Mouse (Mus musculus) intestine, embryonic 16.5 days (tissue): ENCODE measurements around the gene Gmfg. TPM values are rescaled to one million over a fixed set of nuclear protein-coding genes. Genes with fewer than 3 reads are reported as not detected.

ENCODE experiments used
- ATAC-seq: fragments of 200-750 bp; cut with Nextera tagmentation; 2 replicates; pipeline ENCODE4 v1.8.0; 2017; ENCODE audit warnings: moderate TSS enrichment, moderate library complexity
- H3K27ac ChIP-seq: fragments of 300-500 bp; sonication (generic); 2 replicates; pipeline ENCODE4 v1.5.1; 2014; ENCODE audit warnings: mild to moderate bottlenecking, low read length
- H3K27me3 ChIP-seq: fragments of 300-500 bp; sonication (generic); replicated peaks from 2 replicates; pipeline ENCODE4 v1.6.1; 2014; ENCODE audit warnings: low read length, control low read depth, mixed read lengths; ENCODE audit not compliant: control insufficient read depth, insufficient read depth
- H3K36me3 ChIP-seq: fragments of 300-500 bp; sonication (generic); 2 replicates; pipeline ENCODE4 v1.6.1; 2014; ENCODE audit warnings: low read length, control low read depth; ENCODE audit not compliant: control insufficient read depth, insufficient read depth
- H3K4me1 ChIP-seq: fragments of 300-500 bp; sonication (generic); 2 replicates; pipeline ENCODE4 v1.6.1; 2014; ENCODE audit warnings: low read length, control low read depth, mixed read lengths; ENCODE audit not compliant: control insufficient read depth, insufficient read depth
- H3K4me2 ChIP-seq: fragments of 300-500 bp; sonication (generic); 2 replicates; pipeline ENCODE4 v1.6.1; 2014; ENCODE audit warnings: low read depth, low read length, control low read depth
- H3K4me3 ChIP-seq: fragments of 300-500 bp; sonication (generic); 2 replicates; pipeline ENCODE4 v1.5.1; 2014; ENCODE audit warnings: mild to moderate bottlenecking, low read length
- H3K9ac ChIP-seq: fragments of 300-500 bp; sonication (generic); 2 replicates; pipeline ENCODE4 v1.6.1; 2014; ENCODE audit warnings: low read depth, low read length
- H3K9me3 ChIP-seq: fragments of 300-500 bp; sonication (generic); 2 replicates; pipeline ENCODE4 v1.6.1; 2016; ENCODE audit warnings: low read length, control low read depth; ENCODE audit not compliant: control insufficient read depth
- WGBS: fragments of 180-500 bp; shearing (Covaris S2); extraction: QIAGEN DNeasy Blood & Tissue Kit; methylation state at CpG from one replicate; pipeline ENCODE4 v1.1.7; 2014; 5-methylcytosine and 5-hydroxymethylcytosine counted together
- polyA plus RNA-seq: library from polyadenylated mRNA; unstranded; fragments of >200 nt; fragmentation: Nextera tagmentation; extraction: Ambion mirVana; gene quantifications from 2 replicates; pipeline ENCODE4 v1.2.1, GENCODE M21; 2015

Gene Gmfg
- polyA plus RNA-seq, 1 experiment from 2014 or later, result 17.8 TPM

DNA sequence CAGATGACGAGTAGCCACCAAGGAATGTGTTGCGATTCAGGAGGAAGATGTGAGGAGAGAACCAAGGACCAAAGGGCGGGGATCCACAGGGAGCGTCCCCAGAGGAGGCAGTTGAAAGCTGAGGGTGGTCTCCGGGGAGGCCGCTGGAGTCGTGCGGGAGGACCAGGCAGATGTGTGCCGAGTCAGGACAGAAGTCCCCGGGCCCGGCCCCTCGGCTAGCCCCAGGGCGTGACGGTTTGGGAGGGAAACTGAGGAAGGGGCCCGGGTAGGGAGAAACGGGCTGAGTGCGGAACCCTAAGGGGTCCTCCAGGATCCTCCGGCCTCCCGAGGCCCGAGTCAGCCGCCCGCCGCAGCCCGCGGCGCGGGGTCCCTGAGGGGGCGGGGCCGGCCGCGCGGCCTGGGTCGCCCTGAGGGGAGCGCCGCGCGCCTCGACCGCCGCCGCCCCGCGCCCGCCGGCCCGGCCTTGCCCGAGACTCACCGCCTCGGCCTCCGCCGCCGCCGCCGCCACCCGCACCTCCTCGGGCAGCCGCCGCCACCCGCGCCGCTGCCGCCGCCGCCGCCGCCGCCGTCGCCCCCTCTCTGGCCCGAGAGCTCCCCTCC lies 1.5 kb upstream of the Gmfg start:
- H3K9ac ChIP-seq, result peak overlapping the region; percentile 95
- ATAC-seq, result peak; percentile 24
- no peaks in the 10 kb centered on the region for H3K9me3 ChIP-seq
- H3K4me1 ChIP-seq, result peaks cover 17% of the 10 kb centered on the region
- H3K36me3 ChIP-seq, result peaks cover 4% of the 10 kb centered on the region; the same call in 1 of the 2 replicates
- peak overlapping the region; percentile 88 for H3K4me3 ChIP-seq
- H3K4me2 ChIP-seq, result peak overlapping the region; percentile 84
- 0% methylated on average over 20 of the region's 70 CpGs for WGBS
- peak overlapping the region; percentile 57 for H3K27ac ChIP-seq
- H3K27me3 ChIP-seq, result no peaks in the 10 kb centered on the region

- peak overlapping the region; percentile 50 for H3K4me2 ChIP-seq
- peaks cover 17% of the 10 kb centered on the region for H3K4me1 ChIP-seq
- no peaks in the 10 kb centered on the region for H3K27me3 ChIP-seq
- peak; percentile 99 for ATAC-seq
- peaks cover 4% of the 10 kb centered on the region; the same call in 1 of the 2 replicates for H3K36me3 ChIP-seq
- H3K27ac ChIP-seq, result peak overlapping the region; percentile 57
- WGBS, result under 1% methylated on average over 54 of the region's 64 CpGs
- H3K9me3 ChIP-seq, result no peaks in the 10 kb centered on the region
- peak overlapping the region; percentile 95 for H3K9ac ChIP-seq
- H3K4me3 ChIP-seq, result peak overlapping the region; percentile 88
Observed at GRCm38 (mm10) chr7:28436271-28436904, 859 bp upstream of the Gmfg start.

DNA sequence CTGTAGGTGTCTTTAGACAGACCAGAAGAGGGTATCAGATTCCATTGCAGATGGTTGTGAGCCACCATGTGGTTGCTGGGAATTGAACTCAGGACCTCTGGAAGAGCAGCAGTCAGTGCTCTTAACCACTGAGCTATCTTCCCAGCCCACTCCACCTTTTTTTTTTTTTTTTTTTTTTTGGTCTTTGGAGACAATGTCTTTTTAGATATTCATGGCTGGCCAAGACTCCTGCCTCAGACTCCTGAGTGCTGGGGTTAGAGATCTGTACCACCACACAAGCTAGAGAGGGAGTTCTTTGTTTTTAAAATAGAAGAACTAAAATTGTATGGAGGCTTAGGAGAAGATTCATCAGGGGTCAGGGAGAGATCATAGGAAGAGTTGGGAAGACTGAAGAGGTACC lies 717 bp downstream of the Gmfg start:
- no peaks in the 10 kb centered on the region for H3K9me3 ChIP-seq
- no peak overlapping the region for H3K9ac ChIP-seq
- H3K4me2 ChIP-seq, result no peak overlapping the region
- no peak for ATAC-seq
- no peak overlapping the region for H3K4me3 ChIP-seq
- no peaks in the 10 kb centered on the region for H3K27me3 ChIP-seq
- no peak overlapping the region for H3K27ac ChIP-seq
- peaks cover 17% of the 10 kb centered on the region for H3K4me1 ChIP-seq
- H3K36me3 ChIP-seq, result no peaks in the 10 kb centered on the region

GRCm38 (mm10) chr7:28438771-28439170 lies 1.5 kb downstream of the Gmfg start:
- Histone ChIP-seq H3K36me3 (no peaks in the 10 kb centered on the region), H3K9me3 (no peaks in the 10 kb centered on the region), H3K4me3 (no peak overlapping the region), H3K27ac (no peak overlapping the region), H3K4me2 (no peak overlapping the region), H3K4me1 (peaks cover 13% of the 10 kb centered on the region), H3K9ac (no peak overlapping the region), H3K27me3 (no peaks in the 10 kb centered on the region)
- no peak for ATAC-seq
- WGBS, result 83% methylated on average over 2 of the region's 2 CpGs

DNA sequence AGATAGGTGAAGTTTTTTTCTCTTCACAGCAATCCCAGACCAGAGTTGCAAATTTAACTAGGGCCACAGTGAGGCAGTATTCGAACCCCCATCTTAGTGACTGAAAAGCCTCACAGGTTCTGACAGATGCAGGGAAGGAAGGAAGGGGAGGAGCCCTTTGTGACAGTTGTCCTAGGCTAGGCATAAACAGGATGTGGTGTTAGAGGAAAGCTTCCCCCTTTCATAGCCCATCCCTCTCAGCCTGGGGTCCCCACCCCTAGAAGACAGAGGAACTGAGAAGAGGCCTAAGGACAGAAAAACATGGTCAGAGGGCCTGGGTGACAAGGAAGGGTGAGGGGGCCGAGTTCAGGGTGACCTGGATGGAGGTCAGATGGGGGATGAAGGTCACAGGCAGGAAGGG lies 3.5 kb downstream of the Gmfg start:
- 48% methylated on average over 2 of the region's 2 CpGs for WGBS
- no peaks in the 10 kb centered on the region for H3K27me3 ChIP-seq
- no peak for ATAC-seq
- no peak overlapping the region for H3K27ac ChIP-seq
- H3K9ac ChIP-seq, result no peak overlapping the region
- no peaks in the 10 kb centered on the region for H3K9me3 ChIP-seq
- H3K4me3 ChIP-seq, result no peak overlapping the region
- no peaks in the 10 kb centered on the region for H3K36me3 ChIP-seq
- no peak overlapping the region for H3K4me2 ChIP-seq
- no peaks in the 10 kb centered on the region for H3K4me1 ChIP-seq

- Histone ChIP-seq H3K27ac (no peak overlapping the region), H3K27me3 (no peaks in the 10 kb centered on the region), H3K4me1 (no peaks in the 10 kb centered on the region), H3K36me3 (no peaks in the 10 kb centered on the region), H3K9me3 (no peaks in the 10 kb centered on the region), H3K4me2 (no peak overlapping the region), H3K9ac (no peak overlapping the region), H3K4me3 (no peak overlapping the region)
- no peak for ATAC-seq
- WGBS, result 87% methylated on average over 13 of the region's 14 CpGs
Observed at GRCm38 (mm10) chr7:28441776-28442485, 4.7 kb downstream of the Gmfg start.

DNA sequence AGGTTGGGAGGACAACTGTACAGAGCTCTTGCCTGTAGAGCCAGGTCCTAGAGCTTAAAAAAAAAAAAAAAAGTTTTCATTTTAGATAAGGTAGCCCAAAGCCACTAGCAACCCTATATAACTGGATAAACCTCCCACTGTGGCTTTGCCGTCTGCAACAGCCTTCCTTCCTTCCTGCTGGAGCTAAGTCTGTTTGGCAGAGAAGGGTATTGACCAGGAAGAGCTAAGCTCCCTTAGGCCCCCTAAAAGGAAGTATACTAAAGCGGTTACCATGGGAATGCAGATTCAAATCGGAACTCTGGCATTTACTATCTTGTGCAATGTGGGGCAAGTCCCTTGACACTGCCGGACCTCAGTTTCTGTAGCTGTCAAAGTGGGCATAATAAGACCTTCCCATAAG lies 5.4 kb downstream of the Gmfg start:
- Histone ChIP-seq H3K9me3 (no peaks in the 10 kb centered on the region), H3K36me3 (no peaks in the 10 kb centered on the region), H3K4me1 (0 out of 2 replicates have a peak, but pooled peaks cover 5% of the 10 kb centered on the region), H3K9ac (no peak overlapping the region), H3K27ac (no peak overlapping the region), H3K4me2 (no peak overlapping the region), H3K27me3 (no peaks in the 10 kb centered on the region), H3K4me3 (no peak overlapping the region)
- 34% methylated on average over 4 of the region's 4 CpGs for WGBS
- peak; percentile 66 for ATAC-seq

DNA sequence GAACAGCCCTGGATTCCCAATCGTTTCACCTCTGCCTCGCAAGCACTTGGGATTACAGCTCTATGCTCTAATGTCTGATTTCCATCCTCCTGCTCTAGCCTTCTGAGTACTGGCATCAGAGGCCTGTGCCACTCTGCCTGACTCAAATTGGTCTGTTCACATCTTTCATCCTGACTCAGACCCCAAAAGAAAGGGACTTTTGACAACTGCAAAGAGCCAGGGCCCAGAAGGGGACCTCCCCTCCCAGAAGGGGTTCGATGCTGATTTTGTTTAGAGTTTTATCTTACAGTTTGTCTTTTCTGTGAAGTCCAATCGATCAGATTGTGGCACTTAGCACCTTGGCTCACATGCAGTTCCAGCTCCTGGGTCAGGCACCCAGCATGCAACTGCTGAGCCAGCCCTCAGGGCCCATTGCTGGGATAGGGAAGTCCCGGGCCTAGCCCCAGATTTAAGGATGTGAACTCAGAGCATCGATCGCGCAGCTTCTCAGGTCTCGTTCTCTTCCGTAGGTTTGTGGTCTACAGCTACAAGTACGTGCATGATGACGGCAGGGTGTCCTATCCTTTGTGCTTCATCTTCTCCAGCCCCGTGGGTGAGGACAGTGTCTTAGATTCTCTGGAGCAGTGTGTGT lies 7.2 kb downstream of the Gmfg start:
- no peaks in the 10 kb centered on the region for H3K9me3 ChIP-seq
- H3K27ac ChIP-seq, result no peak overlapping the region
- H3K9ac ChIP-seq, result no peak overlapping the region
- 84% methylated on average over 13 of the region's 13 CpGs for WGBS
- no peak overlapping the region for H3K4me2 ChIP-seq
- no peak for ATAC-seq
- H3K36me3 ChIP-seq, result no peaks in the 10 kb centered on the region
- H3K27me3 ChIP-seq, result no peaks in the 10 kb centered on the region
- no peak overlapping the region for H3K4me3 ChIP-seq
- 0 out of 2 replicates have a peak, but pooled peaks cover 5% of the 10 kb centered on the region for H3K4me1 ChIP-seq

DNA sequence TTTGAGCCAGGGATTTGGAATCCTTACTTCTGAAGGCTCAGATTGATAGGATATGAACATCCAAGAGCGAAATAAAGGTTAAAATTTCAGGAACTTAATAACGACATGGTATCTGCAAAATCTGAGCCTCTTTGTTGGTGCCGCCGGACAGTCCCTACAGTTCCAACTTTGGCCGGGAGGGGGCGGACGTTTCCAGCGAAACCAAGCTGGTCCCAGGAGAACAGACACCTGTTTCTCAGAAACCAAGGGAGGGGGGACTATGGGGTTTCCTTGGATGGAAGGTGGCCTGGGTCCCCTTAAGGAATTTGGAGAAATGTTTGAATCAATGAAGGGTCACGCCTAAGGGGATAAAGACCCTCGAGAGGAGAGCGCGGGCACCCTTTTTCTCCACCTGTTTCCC lies 9.2 kb downstream of the Gmfg start:
- Histone ChIP-seq H3K4me2 (no peak overlapping the region), H3K9me3 (no peaks in the 10 kb centered on the region), H3K27me3 (no peaks in the 10 kb centered on the region), H3K36me3 (no peaks in the 10 kb centered on the region), H3K4me1 (0 out of 2 replicates have a peak, but pooled peaks cover 5% of the 10 kb centered on the region), H3K4me3 (no peak overlapping the region), H3K27ac (no peak overlapping the region), H3K9ac (no peak overlapping the region)
- 9% methylated on average over 12 of the region's 12 CpGs for WGBS
- no peak for ATAC-seq
